Mouse (Mus musculus): ENCODE results near the gene Ppp3ca. TPM values are rescaled to one million over a fixed set of nuclear protein-coding genes. Genes with fewer than 3 reads are reported as not detected.

Gene Ppp3ca
- polyA plus RNA-seq, 1 experiment from 2014 or later, result 47.4 TPM

- Histone ChIP-seq H3K4me1 (no peaks in the 10 kb centered on the region; the same call in 1 of the 2 replicates), H3K27me3 (ENCODE audit: low read depth, poor library complexity, severe bottlenecking) (no peaks in the 10 kb centered on the region), H3K36me3 (no peaks in the 10 kb centered on the region), H3K9me3 (replicated peaks) (no peaks in the 10 kb centered on the region), H3K27ac (no peak overlapping the region), H3K4me3 (no peak overlapping the region)
- DNase-seq (ENCODE audit: low spot score), result no peak
- WGBS, result 86% methylated on average over 2 of the region's 2 CpGs
These were observed 122.0 kb downstream of the Ppp3ca start for GRCm38 (mm10) chr3:136791946-136792345.

DNA sequence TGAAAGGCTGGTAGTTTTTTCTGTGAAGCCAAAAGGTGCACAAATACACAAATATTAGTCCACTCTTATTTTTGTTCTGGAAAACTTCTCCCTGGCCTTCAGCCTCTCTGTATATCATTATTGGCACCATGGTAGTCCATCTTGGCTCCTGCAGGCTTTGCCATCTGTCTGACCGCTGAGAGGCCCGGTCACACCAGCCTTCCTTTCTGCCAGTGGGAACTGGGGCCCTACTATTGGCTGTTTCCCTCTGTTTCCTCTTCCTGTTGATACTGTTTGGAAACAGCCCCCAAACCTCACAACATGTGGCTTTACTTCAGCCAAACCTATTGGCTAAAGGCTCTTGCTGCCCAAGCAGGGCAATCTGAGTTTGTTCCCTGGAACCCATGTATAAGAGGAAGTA, 123.5 kb downstream of the Ppp3ca start:
- Histone ChIP-seq H3K9me3 (replicated peaks) (no peaks in the 10 kb centered on the region), H3K27ac (no peak overlapping the region), H3K27me3 (ENCODE audit: low read depth, poor library complexity, severe bottlenecking) (no peaks in the 10 kb centered on the region), H3K4me1 (no peaks in the 10 kb centered on the region; the same call in 1 of the 2 replicates), H3K4me3 (no peak overlapping the region), H3K36me3 (peaks cover 6% of the 10 kb centered on the region)
- DNase-seq (ENCODE audit: low spot score), result no peak
- 90% methylated on average over 2 of the region's 2 CpGs for WGBS

DNA sequence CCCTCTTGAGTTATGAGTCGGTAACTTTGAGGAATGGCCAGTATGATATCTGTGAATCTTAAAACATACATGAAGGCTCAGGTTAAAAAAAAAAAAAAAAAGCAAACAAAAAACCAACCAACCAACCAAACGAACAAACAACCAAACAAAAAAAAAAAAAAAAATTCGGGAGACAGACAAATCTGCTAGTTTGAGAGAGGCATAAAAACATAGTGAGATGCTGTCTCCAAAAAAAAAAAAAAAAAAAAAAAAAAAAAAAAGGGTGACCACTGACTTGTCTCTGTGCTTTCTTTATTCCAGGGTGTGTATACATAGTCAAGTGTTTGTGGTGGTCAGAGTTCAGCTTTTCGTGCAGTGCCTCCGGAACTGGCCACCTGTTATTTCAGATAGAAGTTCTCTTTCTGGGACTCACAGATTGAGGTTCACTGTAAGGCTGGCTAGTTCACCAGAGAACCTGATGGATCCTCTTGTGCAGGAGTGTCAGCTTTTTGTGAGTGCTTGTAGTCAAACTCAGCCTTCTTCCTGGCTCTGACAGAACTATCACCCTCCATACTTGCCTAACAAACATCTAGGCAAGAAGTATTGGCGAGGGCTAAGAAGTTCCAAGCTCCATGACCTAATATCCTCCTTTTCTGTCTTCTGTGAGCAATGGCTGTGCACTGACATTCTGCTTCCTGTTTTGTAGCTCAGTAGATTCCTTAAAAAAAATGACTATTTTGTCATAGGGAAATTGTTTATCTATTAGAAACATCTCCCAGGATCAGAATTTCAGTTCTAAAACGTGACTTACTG, 124.7 kb downstream of the Ppp3ca start:
- 92% methylated on average over 7 of the region's 7 CpGs for WGBS

DNA sequence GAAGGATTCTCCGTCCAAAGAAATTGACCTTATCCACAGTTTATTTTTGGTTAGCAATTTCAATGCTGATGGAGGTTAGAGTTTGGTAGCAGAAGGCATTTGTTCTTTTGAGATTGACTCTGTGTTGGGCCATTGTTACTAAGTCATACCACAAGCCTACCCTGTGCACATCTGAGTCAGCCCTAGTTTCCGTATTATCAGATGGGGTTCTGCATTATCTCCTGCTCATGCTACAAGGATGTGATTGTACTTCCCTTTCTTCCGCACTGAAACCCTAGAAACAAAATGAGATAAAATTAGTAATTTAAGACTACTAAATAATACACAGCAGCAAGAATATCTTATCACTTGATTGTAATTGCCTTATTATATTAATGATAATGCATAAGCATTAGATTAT, 129.0 kb downstream of the Ppp3ca start:
- DNase-seq (ENCODE audit: low spot score), result no peak
- 96% methylated on average over 3 of the region's 3 CpGs for whole genome bisulfite sequencing

More for the DNA sequence above, 124.7 kb downstream of the Ppp3ca start:
- Histone ChIP-seq H3K36me3 (peaks cover 6% of the 10 kb centered on the region), H3K27me3 (ENCODE audit: low read depth, poor library complexity, severe bottlenecking) (no peaks in the 10 kb centered on the region), H3K4me1 (no peaks in the 10 kb centered on the region; the same call in 1 of the 2 replicates), H3K4me3 (no peak overlapping the region), H3K27ac (no peak overlapping the region), H3K9me3 (replicated peaks) (no peaks in the 10 kb centered on the region)
- DNase-seq (ENCODE audit: low spot score), result no peak

DNA sequence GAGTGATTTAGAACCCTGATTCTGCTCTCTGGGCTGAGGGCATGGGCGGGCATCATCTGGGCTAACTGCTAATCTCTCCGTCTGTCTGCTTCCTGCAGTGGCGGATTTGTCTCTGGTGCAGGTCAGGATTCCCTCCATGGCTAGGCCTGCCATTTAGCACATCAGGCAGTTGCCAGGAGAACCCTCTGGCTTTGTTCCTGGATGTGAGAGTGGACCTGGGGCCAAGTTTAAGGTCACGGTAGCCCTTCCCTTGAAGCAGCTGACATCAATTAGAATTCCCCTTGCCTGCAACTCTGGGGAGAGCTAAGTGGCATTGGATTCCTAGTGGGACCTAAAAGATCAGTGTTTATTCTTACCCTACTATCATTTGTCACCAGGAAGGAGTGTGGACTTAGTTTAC, 132.7 kb downstream of the Ppp3ca start:
- Histone ChIP-seq H3K4me1 (peaks cover 8% of the 10 kb centered on the region), H3K9me3 (replicated peaks) (no peaks in the 10 kb centered on the region), H3K27ac (0 out of 2 replicates have a peak overlapping the region, but pooled peaks have one; percentile 37), H3K27me3 (ENCODE audit: low read depth, poor library complexity, severe bottlenecking) (no peaks in the 10 kb centered on the region), H3K36me3 (peaks cover 6% of the 10 kb centered on the region), H3K4me3 (no peak overlapping the region)
- DNase-seq (ENCODE audit: low spot score), result no peak
- WGBS, result 61% methylated on average over 4 of the region's 4 CpGs

More for the DNA sequence above, 129.0 kb downstream of the Ppp3ca start:
- Histone ChIP-seq H3K36me3 (peaks cover 6% of the 10 kb centered on the region), H3K4me3 (no peak overlapping the region), H3K27me3 (ENCODE audit: low read depth, poor library complexity, severe bottlenecking) (no peaks in the 10 kb centered on the region), H3K9me3 (replicated peaks) (no peaks in the 10 kb centered on the region), H3K27ac (no peak overlapping the region), H3K4me1 (peaks cover 8% of the 10 kb centered on the region)

- DNase-seq (ENCODE audit: low spot score), result no peak
- Histone ChIP-seq H3K36me3 (no peaks in the 10 kb centered on the region), H3K9me3 (replicated peaks) (no peaks in the 10 kb centered on the region), H3K27me3 (ENCODE audit: low read depth, poor library complexity, severe bottlenecking) (no peaks in the 10 kb centered on the region), H3K4me1 (peaks cover 8% of the 10 kb centered on the region), H3K27ac (no peak overlapping the region), H3K4me3 (no peak overlapping the region)
- WGBS, result 98% methylated on average over 4 of the region's 4 CpGs
These were observed 136.0 kb downstream of the Ppp3ca start for GRCm38 (mm10) chr3:136805897-136806296.

GRCm38 (mm10) chr3:136810271-136810670, 140.3 kb downstream of the Ppp3ca start:
- Histone ChIP-seq H3K27me3 (ENCODE audit: low read depth, poor library complexity, severe bottlenecking) (no peaks in the 10 kb centered on the region), H3K36me3 (no peaks in the 10 kb centered on the region), H3K4me3 (no peak overlapping the region), H3K4me1 (no peaks in the 10 kb centered on the region), H3K27ac (no peak overlapping the region), H3K9me3 (replicated peaks) (no peaks in the 10 kb centered on the region)
- WGBS, result 80% methylated on average over 3 of the region's 3 CpGs
- DNase-seq (ENCODE audit: low spot score), result no peak

GRCm38 (mm10) chr3:136812162-136812561, 142.2 kb downstream of the Ppp3ca start:
- Histone ChIP-seq H3K4me3 (no peak overlapping the region), H3K4me1 (no peaks in the 10 kb centered on the region), H3K36me3 (no peaks in the 10 kb centered on the region), H3K9me3 (replicated peaks) (no peaks in the 10 kb centered on the region), H3K27me3 (ENCODE audit: low read depth, poor library complexity, severe bottlenecking) (no peaks in the 10 kb centered on the region), H3K27ac (no peak overlapping the region)
- 80% methylated on average over 6 of the region's 6 CpGs for WGBS
- DNase-seq (ENCODE audit: low spot score), result no peak

DNA sequence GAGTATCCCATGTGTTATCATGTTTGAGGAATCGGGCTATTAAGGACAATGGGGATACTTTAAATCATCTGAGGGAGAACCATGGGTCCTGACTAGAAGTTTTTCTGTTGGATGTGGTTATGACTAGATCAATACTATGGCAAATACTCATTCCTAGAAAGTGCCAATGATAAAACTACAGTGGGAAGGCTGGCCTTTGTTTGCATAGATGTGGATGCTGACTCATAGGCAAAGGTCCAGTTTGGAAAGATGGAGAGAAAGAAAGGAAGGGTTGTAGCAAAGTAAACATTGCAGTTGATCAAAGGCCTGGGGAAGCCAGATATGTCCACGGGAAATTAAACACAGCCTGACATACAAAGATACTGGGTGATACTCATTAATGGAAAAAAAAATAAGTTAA, 142.9 kb downstream of the Ppp3ca start:
- H3K27me3 ChIP-seq (ENCODE audit: low read depth, poor library complexity, severe bottlenecking), result no peaks in the 10 kb centered on the region

DNA sequence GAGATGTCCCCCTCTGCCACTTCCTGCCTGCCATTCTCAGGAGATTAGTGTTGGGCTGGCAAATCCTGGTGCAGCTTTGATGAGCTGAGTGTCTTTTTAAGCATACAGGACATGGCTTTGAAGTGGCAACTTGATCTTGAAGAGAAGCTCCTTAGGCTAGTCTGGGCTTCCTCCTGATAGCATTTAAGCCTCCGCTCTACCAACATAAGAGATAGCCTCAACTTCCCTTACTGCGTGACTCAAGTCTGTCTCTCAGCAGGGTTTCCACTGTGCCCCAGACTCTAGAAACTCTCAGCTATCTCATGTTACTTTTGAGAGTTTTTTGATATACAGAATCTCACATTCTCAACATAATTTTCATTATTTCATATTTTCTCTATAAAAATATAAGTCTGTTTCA, 144.0 kb downstream of the Ppp3ca start:
- no peaks in the 10 kb centered on the region for H3K4me1 ChIP-seq
- H3K27me3 ChIP-seq (ENCODE audit: low read depth, poor library complexity, severe bottlenecking), result no peaks in the 10 kb centered on the region
- no peaks in the 10 kb centered on the region for H3K36me3 ChIP-seq
- no peaks in the 10 kb centered on the region for H3K9me3 ChIP-seq (replicated peaks)
- WGBS, result 88% methylated on average over 2 of the region's 2 CpGs
- H3K4me3 ChIP-seq, result no peak overlapping the region
- no peak overlapping the region for H3K27ac ChIP-seq
- DNase-seq (ENCODE audit: low spot score), result no peak

More for the DNA sequence above, 142.9 kb downstream of the Ppp3ca start:
- Histone ChIP-seq H3K36me3 (no peaks in the 10 kb centered on the region), H3K9me3 (replicated peaks) (no peaks in the 10 kb centered on the region), H3K27ac (no peak overlapping the region), H3K4me1 (no peaks in the 10 kb centered on the region), H3K4me3 (no peak overlapping the region)
- WGBS, result 85% methylated on average over 2 of the region's 2 CpGs
- DNase-seq (ENCODE audit: low spot score), result no peak

DNA sequence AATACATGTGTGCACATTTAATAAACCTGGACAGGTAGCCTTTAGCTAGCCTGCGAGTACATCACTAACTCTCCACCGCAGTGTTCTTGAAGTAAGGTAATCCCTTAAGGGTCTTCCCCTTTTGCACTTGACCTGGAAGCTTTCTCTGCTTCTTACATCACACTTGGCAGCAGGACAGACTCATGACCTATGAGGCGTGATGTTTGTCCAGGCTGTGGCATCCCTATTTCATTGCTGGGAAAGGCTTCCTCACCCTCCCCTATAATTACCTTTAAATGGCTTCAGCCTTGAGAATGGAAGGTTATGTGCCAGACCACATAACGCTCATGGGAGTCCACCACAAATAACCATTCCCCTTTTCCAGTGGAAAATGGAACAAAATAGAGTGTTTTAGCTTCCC, 145.0 kb downstream of the Ppp3ca start:
- Histone ChIP-seq H3K4me1 (no peaks in the 10 kb centered on the region), H3K27ac (no peak overlapping the region), H3K4me3 (no peak overlapping the region), H3K36me3 (no peaks in the 10 kb centered on the region), H3K27me3 (ENCODE audit: low read depth, poor library complexity, severe bottlenecking) (no peaks in the 10 kb centered on the region), H3K9me3 (replicated peaks) (no peaks in the 10 kb centered on the region)
- 91% methylated on average over 4 of the region's 4 CpGs for WGBS
- no peak for DNase-seq (ENCODE audit: low spot score)

DNA sequence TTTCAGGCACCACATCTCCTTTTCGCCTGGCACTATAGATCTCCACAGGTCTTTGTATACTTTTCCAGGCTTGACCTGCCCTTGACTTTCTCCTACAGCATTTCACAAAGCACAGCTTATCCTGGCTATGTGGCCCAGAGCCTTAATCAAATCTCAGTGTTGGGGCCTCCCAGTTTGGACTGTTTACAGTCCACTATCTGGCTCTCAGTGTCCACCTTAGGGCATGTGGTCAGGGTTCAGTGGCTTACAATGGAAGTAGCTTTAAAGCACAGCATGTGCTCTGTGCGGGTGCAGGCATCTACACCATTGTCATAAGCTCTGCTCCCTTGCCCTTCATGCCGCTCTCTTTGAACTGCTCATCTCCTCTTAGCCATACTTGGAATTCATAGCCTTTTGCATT, 146.4 kb downstream of the Ppp3ca start:
- Histone ChIP-seq H3K27ac (no peak overlapping the region), H3K9me3 (replicated peaks) (no peaks in the 10 kb centered on the region), H3K27me3 (ENCODE audit: low read depth, poor library complexity, severe bottlenecking) (no peaks in the 10 kb centered on the region), H3K4me3 (no peak overlapping the region), H3K36me3 (no peaks in the 10 kb centered on the region), H3K4me1 (no peaks in the 10 kb centered on the region)
- 88% methylated on average over 3 of the region's 3 CpGs for WGBS
- no peak for DNase-seq (ENCODE audit: low spot score)

DNA sequence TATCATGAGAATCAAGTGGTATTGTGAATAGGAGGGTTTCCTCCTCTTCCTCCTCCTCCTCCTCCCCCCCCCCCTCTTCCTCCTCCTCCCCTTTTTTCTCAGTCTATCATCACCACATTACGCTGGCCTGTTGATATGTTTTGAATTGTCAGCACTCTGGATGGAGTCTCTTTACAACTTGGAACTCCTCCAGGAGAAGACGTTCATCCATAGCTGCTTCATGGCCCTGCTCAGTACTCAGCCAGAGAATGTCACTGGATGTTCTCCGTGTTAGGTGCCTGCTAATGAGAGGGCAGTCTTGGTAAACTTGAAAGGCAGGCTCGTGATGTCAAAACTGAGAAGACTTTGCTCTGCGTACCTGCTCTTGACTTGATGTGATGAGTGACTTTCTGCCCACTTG, 149.1 kb downstream of the Ppp3ca start:
- 86% methylated on average over 5 of the region's 5 CpGs for WGBS
- H3K9me3 ChIP-seq (replicated peaks), result no peaks in the 10 kb centered on the region
- no peak for DNase-seq (ENCODE audit: low spot score)
- no peaks in the 10 kb centered on the region for H3K27me3 ChIP-seq (ENCODE audit: low read depth, poor library complexity, severe bottlenecking)
- H3K27ac ChIP-seq, result no peak overlapping the region
- no peaks in the 10 kb centered on the region for H3K4me1 ChIP-seq
- H3K4me3 ChIP-seq, result no peak overlapping the region
- H3K36me3 ChIP-seq, result peaks cover 4% of the 10 kb centered on the region; the same call in 1 of the 2 replicates
